Mouse (Mus musculus) megakaryocyte, embryonic 14.5 days (primary cell): ENCODE measurements around the gene Fam183b. TPM values are rescaled to one million over a fixed set of nuclear protein-coding genes. Genes with fewer than 3 reads are reported as not detected.
"Not testable (repeated sequence)": the region's sequence is repeated elsewhere in the genome, so short reads cannot be mapped to it uniquely, and the experiment has no call there.

ENCODE experiments used
- H3K27me3 ChIP-seq: replicated peaks from 2 replicates; pipeline ENCODE3; 2012; ENCODE audit warnings: inconsistent platforms
- H3K36me3 ChIP-seq: replicated peaks from 2 replicates; pipeline ENCODE3; 2012; ENCODE audit warnings: low read length, inconsistent platforms, mixed read lengths
- H3K4me1 ChIP-seq: 2 replicates; pipeline ENCODE4 v1.6.1; 2012; ENCODE audit warnings: inconsistent platforms
- H3K4me3 ChIP-seq: replicated peaks from 2 replicates; pipeline ENCODE3; 2012; ENCODE audit warnings: moderate library complexity, mild to moderate bottlenecking, inconsistent platforms
- H3K9me3 ChIP-seq: 2 replicates; pipeline ENCODE4 v1.6.1; 2012; ENCODE audit warnings: inconsistent platforms
- FLI1 ChIP-seq: IDR thresholded peaks from 2 replicates; pipeline ENCODE4 v1.6.1; 2012; ENCODE audit warnings: low read length, inconsistent platforms, mixed read lengths
- GATA1 ChIP-seq: IDR thresholded peaks from 3 replicates; pipeline ENCODE4 v1.6.1; 2012; ENCODE audit warnings: mixed read lengths, low read length, inconsistent platforms, borderline replicate concordance
- polyA plus RNA-seq: library from polyadenylated mRNA; stranded (reverse); fragments of >175 nt; gene quantifications from 2 replicates; pipeline ENCODE4 v1.2.3, GENCODE M21; 2012; ENCODE audit warnings: low replicate concordance; ENCODE audit not compliant: insufficient read depth

The Fam183b gene
- polyA plus RNA-seq, 1 experiment = not detected

- Histone ChIP-seq H3K9me3 (peaks cover 7% of the 10 kb centered on the region; the same call in 1 of the 2 replicates), H3K27me3 (peaks cover 17% of the 10 kb centered on the region), H3K4me3 (no peak within 1 kb of the TSS), H3K36me3 (no peaks in the 10 kb centered on the region), H3K4me1 (no peaks in the 10 kb centered on the region; the same call in 1 of the 2 replicates)
- TF ChIP-seq FLI1 = no peak
- TF ChIP-seq GATA1 = no peak
Measured at GRCm38 (mm10) chr11:58782480-58783089, 19.2 kb downstream of the Fam183b start, which contains the start of gene Olfr314. Gene Olfr314, plus strand, starts transcription at chr11:58782952.

DNA sequence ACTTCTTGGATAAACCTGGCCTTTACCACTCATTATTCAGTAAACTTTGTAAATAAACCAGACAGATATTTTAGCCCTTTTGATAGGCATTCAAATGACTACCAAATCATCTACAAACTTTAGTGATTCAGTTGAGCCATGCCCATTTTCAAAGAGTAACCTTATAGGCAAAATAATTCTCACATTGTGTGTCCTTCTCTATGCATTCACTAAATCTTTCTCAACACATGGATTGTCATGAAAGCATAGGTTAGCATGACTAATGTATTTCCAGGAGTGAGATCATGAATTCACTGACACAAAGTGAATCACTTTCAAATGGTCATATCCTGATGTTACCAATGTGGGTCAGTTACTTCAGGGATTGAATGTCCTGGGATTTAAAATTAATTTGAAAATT is 28.9 kb downstream of the Fam183b start, which contains the start of gene Olfr315:
TSS of gene Olfr315 (plus strand) at position 301 of the 400 bp plus-strand sequence.
- TF ChIP-seq GATA1 = no peak
- TF ChIP-seq FLI1 = no peak
- Histone ChIP-seq H3K4me1 (no peaks in the 10 kb centered on the region), H3K36me3 (no peaks in the 10 kb centered on the region), H3K27me3 (peaks cover 9% of the 10 kb centered on the region), H3K4me3 (no peak within 1 kb of the TSS), H3K9me3 (peaks cover 4% of the 10 kb centered on the region; the same call in 1 of the 2 replicates)

DNA sequence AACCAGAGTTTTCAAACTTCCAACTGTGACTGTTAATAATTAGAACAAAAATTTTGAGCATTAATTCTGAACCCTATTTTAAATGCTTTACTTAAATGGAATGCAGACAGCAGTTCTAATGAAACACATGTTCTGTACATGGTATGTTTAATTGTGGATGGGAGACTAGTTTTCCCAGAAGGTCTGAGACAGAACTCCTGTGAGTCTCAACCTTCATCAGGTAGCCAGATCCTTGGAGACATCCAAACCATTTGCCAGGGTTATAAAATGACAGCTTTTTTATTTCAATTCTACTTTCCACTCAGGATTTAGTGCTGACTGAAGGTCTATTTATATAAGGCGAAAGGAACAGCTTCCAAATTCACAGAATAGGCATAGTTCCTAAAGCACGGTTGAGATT is 49.3 kb downstream of the Fam183b start, which contains the start of gene Olfr316:
TSS of gene Olfr316 (plus strand) at position 301 of the 400 bp plus-strand sequence.
- no peaks in the 10 kb centered on the region for H3K36me3 ChIP-seq
- H3K4me1 ChIP-seq = no peaks in the 10 kb centered on the region
- H3K4me3 ChIP-seq = no peak within 1 kb of the TSS
- TF ChIP-seq GATA1 (no peak), FLI1 (no peak)
- 0 out of 2 replicates have a peak, but pooled peaks cover 6% of the 10 kb centered on the region for H3K9me3 ChIP-seq
- peaks cover 3% of the 10 kb centered on the region for H3K27me3 ChIP-seq

DNA sequence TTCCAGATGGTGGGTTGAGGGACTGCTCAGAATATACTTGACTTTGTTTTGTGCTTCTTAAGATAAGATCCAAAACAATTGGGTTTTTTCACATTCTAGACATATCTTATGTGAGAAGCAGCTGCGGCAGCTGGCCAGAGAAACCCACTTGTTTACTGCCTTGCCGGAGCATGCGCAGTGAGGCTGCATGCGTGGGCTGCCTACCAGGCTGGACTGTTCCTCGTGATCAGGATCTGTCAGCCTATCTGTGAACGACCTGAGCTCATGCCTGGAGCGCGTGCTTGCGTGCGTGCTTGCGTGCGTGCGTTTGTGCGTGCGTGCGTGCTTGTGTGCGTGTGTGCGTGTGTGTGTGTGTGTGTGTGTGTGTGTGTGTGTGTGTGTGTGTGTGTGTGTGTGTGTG is 50.7 kb downstream of the Fam183b start:
- not testable (repeated sequence) for H3K4me1 ChIP-seq, H3K9me3 ChIP-seq, H3K27me3 ChIP-seq, H3K36me3 ChIP-seq, H3K4me3 ChIP-seq

Other genes with a start within 250 kb of the Fam183b start
- gene Olfr328, start 246.3 kb downstream of the Fam183b start, polyA plus RNA-seq = 0.44 TPM in 1 of 2 replicates, not detected in the other
- not detected in 2 replicates for gene Olfr224, start 231.4 kb downstream of the Fam183b start, polyA plus RNA-seq
- gene Olfr325, start 224.2 kb downstream of the Fam183b start, polyA plus RNA-seq = not detected in 2 replicates
- not detected in 2 replicates for gene Olfr324, start 206.8 kb downstream of the Fam183b start, polyA plus RNA-seq
- not detected in 2 replicates for gene 2210407C18Rik, start 185.9 kb downstream of the Fam183b start, polyA plus RNA-seq
- not detected in 2 replicates for gene Olfr323, start 171.5 kb downstream of the Fam183b start, polyA plus RNA-seq
- 7.9 and 18.0 TPM in 2 replicates for gene Trim58, start 161.5 kb downstream of the Fam183b start, polyA plus RNA-seq
- not detected in 2 replicates for gene Olfr322, start 143.2 kb downstream of the Fam183b start, polyA plus RNA-seq
- gene Olfr320, start 120.9 kb downstream of the Fam183b start, polyA plus RNA-seq = not detected in 2 replicates
- gene Olfr319, start 102.8 kb downstream of the Fam183b start, polyA plus RNA-seq = not detected in 2 replicates
- gene Olfr318, start 77.9 kb downstream of the Fam183b start, polyA plus RNA-seq = not detected in 2 replicates
- gene Olfr317, start 62.7 kb downstream of the Fam183b start, polyA plus RNA-seq = not detected in 2 replicates
- gene Olfr316, start 49.2 kb downstream of the Fam183b start, polyA plus RNA-seq = not detected in 2 replicates
- gene Olfr315, start 28.8 kb downstream of the Fam183b start, polyA plus RNA-seq = not detected in 2 replicates
- gene Olfr314, start 19.0 kb downstream of the Fam183b start, polyA plus RNA-seq = 3.7 TPM in 1 of 2 replicates, not detected in the other
- gene Olfr313, start 13.0 kb upstream of the Fam183b start, polyA plus RNA-seq = not detected in 2 replicates
- gene Olfr312, start 27.3 kb upstream of the Fam183b start, polyA plus RNA-seq = not detected in 2 replicates
- not detected in 2 replicates for gene Olfr311, start 37.3 kb upstream of the Fam183b start, polyA plus RNA-seq
- gene Gm12258, start 45.2 kb upstream of the Fam183b start, polyA plus RNA-seq = not detected in 2 replicates
- 0.32 TPM in 1 of 2 replicates, not detected in the other for gene 2810021J22Rik, start 65.3 kb upstream of the Fam183b start, polyA plus RNA-seq
- gene Zfp39, start 102.3 kb upstream of the Fam183b start, polyA plus RNA-seq = 0.11 TPM in 1 of 2 replicates, not detected in the other
- gene Btnl10, start 115.9 kb upstream of the Fam183b start, polyA plus RNA-seq = not detected in 2 replicates
- gene Rnf187, start 137.0 kb upstream of the Fam183b start, polyA plus RNA-seq = 271 and 450 TPM in 2 replicates
- 5.3 and 6.7 TPM in 2 replicates for gene Hist3h2ba, start 147.0 kb upstream of the Fam183b start, polyA plus RNA-seq
- gene Hist3h2a, start 152.7 kb upstream of the Fam183b start, polyA plus RNA-seq = 16.9 TPM in 1 of 2 replicates, not detected in the other
- 11.3 and 13.8 TPM in 2 replicates for gene Trim17, start 152.7 kb upstream of the Fam183b start, polyA plus RNA-seq
- 12.8 and 20.1 TPM in 2 replicates for gene Trim11, start 176.1 kb upstream of the Fam183b start, polyA plus RNA-seq